Mouse (Mus musculus) cerebral cortex, adult 2 months (tissue): ENCODE measurements around the gene Zfp1.

ENCODE experiments used
- WGBS: fragments of 180-500 bp; shearing (Covaris S2); methylation state at CpG from one replicate; pipeline ENCODE4 v1.1.7; 2018; 5-methylcytosine and 5-hydroxymethylcytosine counted together

The Zfp1 gene

DNA sequence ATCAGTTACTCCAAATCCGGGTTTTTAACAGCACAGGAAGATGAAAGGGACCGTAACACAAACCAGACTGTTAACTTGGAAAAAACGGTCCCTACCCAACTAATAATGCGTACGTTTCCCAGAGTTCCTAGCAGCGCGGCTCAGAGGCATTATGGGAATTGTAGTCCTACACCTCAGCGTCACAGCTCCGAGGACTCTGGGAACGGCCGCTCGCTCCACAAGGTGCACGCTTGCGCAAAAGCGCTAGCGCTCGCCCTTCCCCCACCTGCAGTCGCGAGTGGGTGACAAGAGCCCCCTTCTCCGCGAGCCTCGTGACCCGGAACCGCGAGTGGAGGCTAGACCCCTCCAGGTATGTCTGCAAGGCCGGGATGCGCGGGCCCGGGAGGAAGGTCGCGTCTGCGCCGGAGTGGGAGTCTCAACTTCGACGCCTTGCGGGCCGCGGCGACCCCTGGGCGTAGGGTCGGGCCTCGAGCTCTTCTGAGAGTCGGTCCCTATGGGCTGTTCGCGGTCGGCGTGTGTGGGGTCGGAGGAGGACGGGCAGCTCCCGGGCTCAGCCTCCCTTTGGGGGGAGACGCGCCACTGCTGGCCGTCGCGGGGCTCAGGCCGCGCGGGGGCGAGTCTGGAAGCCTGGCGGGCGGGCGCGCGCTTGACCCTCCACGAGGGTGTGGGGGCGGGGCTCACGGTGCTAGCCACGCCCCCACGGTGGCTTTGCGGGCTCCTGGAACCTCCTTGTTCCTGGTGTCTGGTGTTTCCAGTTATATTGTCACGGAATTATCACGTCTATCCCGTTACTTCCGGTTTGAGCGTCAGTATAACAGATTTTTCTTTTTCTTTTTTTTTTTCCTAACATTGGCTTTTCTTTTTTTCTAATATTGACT, at the start of gene Zfp1:
Gene Zfp1 (plus strand): TSS at position 138 of the 878 bp plus-strand sequence.
- WGBS, result under 1% methylated on average over 75 of the region's 75 CpGs

DNA sequence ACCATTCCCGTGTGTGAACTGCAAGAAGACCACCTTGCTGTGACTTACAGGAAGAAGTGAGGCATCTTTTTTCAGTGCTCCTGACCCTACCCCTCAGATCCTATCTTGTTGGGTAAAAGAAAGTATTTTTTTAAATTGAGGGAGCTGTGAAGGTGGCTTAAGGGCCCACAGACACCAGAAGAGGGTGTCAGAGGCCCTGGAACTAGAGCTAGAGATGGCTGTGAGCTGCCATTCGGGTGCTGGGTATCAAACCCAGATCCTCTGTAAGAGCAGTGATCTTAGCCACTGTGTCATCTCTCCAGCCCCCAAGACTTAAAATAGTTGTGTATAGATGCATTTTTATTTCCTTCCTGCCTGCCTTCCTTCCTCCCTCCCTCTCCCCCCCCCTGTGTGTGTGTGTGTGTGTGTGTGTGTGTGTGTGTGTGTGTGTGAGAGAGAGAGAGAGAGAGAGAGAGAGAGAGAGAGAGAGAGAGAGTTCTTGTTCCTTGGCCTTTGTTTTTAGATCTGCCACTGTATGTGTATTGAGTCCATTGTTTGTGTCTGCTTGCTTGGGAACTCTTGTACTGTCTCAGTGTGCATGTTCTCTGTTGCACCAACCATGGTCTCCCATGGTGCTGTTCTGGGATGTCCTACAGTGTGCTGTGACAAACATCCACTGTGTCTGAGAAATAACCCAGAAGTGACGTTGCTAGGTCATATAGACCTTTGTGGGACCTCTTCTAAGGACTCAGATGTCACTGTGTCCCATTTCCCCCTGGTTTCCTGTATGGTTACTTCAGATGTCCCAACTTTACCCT, 49.0 kb upstream of the Zfp1 start:
- WGBS, result 61% methylated on average over 3 of the region's 3 CpGs

- 33% methylated on average over 2 of the region's 2 CpGs for WGBS
These were observed 48.2 kb upstream of the Zfp1 start for GRCm38 (mm10) chr8:111594951-111595350.

GRCm38 (mm10) chr8:111595712-111596484, 47.3 kb upstream of the Zfp1 start:
- WGBS, result 50% methylated on average over 15 of the region's 15 CpGs

- WGBS, result 31% methylated on average over 3 of the region's 3 CpGs
These were observed 46.7 kb upstream of the Zfp1 start for GRCm38 (mm10) chr8:111596485-111596821.

GRCm38 (mm10) chr8:111597310-111597709, 45.9 kb upstream of the Zfp1 start:
- 29% methylated on average over 1 of the region's 1 CpGs for WGBS

DNA sequence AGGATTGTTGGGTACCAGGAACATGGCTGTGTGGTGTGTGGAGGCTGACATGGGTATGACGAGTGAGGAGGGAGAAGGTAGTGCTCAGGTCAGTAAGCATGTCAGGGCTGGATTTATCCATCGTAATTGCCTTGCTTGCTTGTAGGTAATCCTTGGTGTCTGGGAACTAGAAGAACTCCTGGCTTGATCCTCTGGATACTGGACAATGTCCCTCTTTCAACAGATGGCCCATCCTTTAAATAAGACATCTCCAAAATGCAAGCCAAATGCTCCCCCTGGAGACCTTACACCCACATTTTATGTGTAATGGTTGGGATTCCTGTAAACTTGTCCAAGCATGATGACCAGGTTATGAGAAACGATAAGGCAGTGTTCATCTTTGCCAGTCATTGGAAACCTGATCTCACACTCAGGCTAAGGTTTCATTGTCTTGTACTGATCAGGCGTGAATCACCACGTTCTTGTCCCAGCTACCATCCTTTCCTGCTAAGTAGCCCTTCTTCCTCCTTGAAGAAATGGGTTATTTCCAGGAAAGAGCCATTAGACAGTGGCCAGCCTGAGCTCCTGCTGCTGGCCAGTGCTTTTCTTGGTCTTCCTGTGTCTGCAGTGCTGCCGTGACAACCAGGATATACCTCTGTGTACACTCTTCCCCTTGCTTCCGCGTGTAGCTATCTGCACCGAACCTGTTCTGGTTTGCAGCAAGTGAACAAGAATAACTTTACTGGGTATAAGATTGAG, 43.3 kb upstream of the Zfp1 start:
- WGBS, result 64% methylated on average over 9 of the region's 9 CpGs

DNA sequence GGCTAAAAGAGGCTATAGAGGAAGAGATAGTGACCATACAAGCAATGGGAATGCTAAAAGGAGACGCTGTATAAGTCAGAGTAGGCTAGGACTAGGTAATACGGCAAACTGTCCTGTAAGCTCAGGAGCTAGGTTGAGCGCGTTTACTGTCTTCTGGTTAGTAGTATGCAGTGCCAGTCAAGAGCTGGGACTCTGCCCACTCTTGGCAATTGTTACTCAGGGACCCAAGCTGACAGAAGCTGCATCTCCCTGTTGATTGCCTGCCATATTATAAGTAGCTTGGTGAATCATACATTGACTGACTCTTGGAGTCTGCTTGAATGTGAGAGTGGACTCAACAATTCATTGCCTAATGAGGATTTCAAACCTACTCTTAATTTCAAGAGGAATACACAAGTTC, 41.2 kb upstream of the Zfp1 start:
- WGBS, result 63% methylated on average over 4 of the region's 4 CpGs

DNA sequence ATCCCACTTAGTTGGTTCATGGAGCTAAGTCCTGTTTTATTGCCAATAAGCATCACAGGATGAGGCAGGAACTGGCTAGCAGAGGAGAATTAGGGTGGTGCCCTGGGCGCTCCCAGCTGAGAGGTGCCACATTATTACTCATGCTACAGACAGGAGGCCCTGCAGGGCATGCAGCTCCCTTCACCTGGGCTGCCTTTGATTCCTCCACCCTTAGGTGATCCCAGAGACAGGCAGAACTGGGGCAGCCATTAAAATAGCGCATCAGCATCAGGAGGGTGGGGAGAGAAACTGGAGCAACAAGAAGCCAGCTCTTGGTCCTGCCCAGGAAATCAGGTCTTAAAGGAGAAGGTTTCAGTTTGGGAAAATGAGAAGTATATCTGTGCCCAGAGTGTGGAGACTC, 38.2 kb upstream of the Zfp1 start:
- WGBS, result 85% methylated on average over 2 of the region's 2 CpGs

- WGBS, result 75% methylated on average over 9 of the region's 9 CpGs
These were observed 36.2 kb upstream of the Zfp1 start for GRCm38 (mm10) chr8:111606961-111607360.

GRCm38 (mm10) chr8:111607414-111607813, 35.8 kb upstream of the Zfp1 start:
- WGBS, result 92% methylated on average over 7 of the region's 7 CpGs

GRCm38 (mm10) chr8:111613181-111613580, 30.0 kb upstream of the Zfp1 start:
- 75% methylated on average over 5 of the region's 5 CpGs for WGBS

DNA sequence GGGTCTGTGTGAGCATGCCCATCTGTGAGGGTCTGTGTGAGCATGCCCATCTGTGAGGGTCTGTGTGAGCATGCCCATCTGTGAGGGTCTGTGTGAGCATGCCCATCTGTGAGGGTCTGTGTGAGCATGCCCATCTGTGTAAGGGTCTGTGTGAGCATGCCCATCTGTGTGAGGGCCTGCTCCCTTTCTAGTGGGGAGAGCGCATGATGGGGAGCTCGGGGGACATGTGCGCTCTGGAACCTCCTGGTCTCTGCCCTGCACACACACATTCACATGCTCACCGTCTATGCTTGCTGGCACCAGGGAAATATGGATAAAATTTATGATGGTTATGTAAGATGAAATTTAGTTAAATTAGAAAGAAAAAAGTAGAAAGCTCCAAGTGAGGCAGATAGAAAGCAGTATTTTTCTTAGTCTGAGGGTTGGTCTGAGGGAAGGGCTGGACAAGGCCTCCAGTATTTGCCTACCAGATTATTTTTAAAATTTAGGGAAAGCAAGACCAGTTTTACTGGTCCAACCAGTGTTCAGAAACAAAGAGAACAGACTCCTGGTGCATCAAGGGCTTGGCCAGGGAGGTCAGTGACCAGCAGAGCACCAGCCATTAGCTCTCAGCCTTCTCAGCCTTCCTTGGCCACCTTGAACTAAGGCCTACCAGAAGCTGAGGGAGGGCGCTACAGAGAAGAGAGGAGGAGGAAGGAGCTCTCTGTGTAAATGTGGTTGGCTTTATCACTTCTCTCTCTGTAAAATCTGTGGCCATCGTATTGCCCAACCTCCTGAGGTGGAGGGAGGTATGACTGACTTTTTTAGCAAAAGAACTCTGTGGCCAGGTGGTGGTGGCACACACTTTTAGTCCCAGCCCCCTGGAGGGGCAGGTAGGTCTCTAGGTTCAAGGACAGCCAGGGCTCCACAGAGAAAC, 28.2 kb upstream of the Zfp1 start:
- 66% methylated on average over 6 of the region's 6 CpGs for WGBS

DNA sequence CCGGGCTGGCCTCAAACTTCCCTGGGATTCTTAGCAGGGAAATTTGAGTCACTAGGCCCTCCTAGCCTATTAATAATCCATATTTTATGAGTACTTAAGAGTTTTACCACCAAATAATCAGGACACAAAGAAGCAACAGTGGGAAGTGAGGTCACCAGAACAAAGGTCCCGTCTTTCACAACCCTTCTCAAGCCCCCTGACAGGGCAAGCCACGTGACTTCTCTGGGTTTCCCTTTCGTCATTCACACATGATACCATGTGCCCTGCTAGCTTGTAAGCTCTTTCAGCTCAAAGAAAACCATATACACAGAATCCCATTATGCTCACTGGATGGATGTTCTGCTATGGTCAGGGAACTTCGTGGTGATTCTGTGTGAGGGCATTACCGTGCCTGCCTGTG, 25.4 kb upstream of the Zfp1 start:
- WGBS, result 68% methylated on average over 6 of the region's 6 CpGs

DNA sequence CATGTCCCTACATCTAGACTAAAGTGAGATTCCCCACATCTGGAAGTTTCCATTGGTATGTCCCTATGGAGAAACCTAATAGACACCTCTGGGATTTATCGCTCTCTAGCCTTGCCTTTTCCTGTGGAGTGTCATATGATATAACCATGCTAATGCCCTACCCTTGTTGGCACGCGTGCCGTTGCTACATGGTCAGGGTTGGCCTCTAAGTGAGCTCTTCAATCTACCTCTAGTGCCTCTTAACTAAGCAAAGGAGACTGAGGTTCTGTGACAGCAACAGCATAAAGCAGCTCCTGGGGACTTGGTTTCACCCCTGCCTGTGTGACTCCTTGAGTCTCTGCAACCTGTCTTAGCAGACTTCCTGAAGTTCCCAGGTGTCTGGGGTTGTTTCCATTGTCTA, 24.9 kb upstream of the Zfp1 start:
- WGBS, result 96% methylated on average over 4 of the region's 4 CpGs

GRCm38 (mm10) chr8:111619936-111620335, 23.3 kb upstream of the Zfp1 start:
- 43% methylated on average over 1 of the region's 1 CpGs for WGBS

DNA sequence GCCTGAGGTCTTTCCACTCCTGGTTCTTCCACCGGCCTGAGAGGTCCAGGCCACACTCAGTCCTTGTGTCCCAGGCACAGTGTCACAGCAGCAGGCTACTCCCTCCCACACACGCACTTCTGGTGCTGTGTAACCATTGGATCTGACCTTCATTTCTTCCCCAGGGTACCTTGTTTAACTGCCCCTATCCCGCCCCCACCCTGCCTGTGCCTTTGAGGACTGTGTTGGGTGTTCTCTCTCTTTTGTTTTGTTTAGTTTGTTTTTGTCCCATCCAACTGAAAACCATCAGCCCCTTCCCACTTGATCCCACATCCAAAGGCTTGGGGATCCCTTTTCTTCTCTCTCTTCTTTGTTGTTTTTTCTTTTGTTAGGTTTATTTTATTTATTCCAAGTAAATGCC, 21.1 kb upstream of the Zfp1 start:
- WGBS, result 71% methylated on average over 3 of the region's 3 CpGs

- 78% methylated on average over 10 of the region's 10 CpGs for WGBS
These were observed 20.6 kb upstream of the Zfp1 start for GRCm38 (mm10) chr8:111622553-111622952.

DNA sequence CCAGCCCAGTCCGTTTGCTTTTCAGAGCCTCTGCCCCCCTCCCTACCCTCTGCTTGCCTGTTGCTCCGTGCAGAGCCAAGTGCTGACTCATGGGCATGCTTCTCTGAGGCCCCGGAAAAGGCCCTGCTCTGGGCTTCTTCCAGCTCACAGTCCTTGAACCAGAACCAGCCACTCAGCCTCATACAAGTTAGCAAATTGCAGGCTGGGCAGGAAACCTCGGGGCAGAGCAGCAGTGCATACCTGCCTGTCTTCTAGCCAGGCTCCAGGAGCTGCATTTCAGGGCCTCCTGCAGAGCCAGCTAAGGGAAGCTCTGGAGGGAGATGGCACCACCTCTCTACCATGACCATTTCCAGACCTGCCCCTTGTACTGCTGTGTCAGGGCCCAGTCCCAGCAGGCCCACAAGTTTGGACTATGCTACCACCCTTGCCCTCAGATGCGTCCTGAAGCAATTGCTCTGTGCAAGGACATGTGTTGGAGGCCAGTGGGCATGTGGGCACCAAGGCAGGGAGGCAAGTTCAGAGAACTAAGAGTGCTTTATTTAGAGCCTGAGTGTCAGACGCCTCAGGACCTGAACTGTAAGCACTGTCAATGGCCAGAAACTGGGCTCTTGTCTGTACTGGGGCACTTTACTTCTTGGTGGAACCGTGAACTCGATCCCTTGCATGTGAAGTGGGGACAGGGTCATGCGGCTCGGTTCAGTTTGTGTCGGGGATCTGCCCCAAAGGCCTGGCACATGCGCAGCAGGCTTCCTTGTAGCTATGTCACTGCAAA, 18.9 kb upstream of the Zfp1 start:
- 45% methylated on average over 12 of the region's 12 CpGs for WGBS

- 39% methylated on average over 10 of the region's 10 CpGs for WGBS
These were observed 18.4 kb upstream of the Zfp1 start for GRCm38 (mm10) chr8:111624853-111625221.
